In the genomic region with DNA sequence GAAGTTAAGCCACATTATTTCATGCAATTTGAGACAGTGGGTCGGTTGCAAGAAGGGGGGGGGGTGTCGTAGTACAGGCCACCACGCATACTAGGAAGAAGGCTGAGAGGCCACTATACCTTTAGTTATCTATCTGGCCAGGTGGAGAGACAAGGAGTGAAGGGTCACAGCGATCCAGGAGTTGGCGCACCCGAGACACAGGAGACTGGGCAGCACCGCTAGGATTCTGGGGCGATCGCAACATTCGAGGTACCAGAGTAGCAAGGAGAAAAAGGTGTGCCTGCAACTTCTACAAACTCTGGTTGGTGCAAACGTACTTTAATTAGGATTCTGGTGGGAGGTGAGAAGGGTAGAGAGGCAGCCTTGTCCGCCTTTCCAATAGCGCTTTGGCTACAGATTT, we compare ENCODE assay signal across 8 mouse cellular contexts. TPM values are rescaled to one million over a fixed set of nuclear protein-coding genes. Genes with fewer than 3 reads are reported as not detected.
DNase-seq lines count a peak whose midpoint lies in the region; ATAC-seq and TF ChIP-seq lines count a peak whose summit lies in the region.

No protein-coding gene starts in this region.

- DNase-seq in left cerebral cortex, adult 2 months (ENCODE audit: extremely low spot score in 1 of 2, low spot score in 2 of 2) = no peak
- no peak for DNase-seq in left cerebral cortex, postnatal 4 days
- no peak for DNase-seq in left cerebral cortex, postnatal 36 days (ENCODE audit: low spot score in 2 of 2)
- DNase-seq in cerebellum, adult 11-12 months = no peak

- no peaks in the 10 kb centered on the region for H3K36me3 ChIP-seq in hindbrain, embryonic 13.5 days
- no peaks in the 10 kb centered on the region for H3K36me3 ChIP-seq in midbrain, embryonic 15.5 days (replicated peaks)

- H3K9ac ChIP-seq in hindbrain, embryonic 13.5 days = no peak overlapping the region
- H3K9ac ChIP-seq in midbrain, embryonic 15.5 days = no peak overlapping the region

- H3K9me3 ChIP-seq in hindbrain, embryonic 13.5 days = no peaks in the 10 kb centered on the region
- H3K9me3 ChIP-seq in midbrain, embryonic 15.5 days = no peaks in the 10 kb centered on the region

- H3K27ac ChIP-seq in left cerebral cortex, adult 2 months = no peak overlapping the region
- H3K27ac ChIP-seq in brown adipose tissue, adult 24 weeks (replicated peaks; ENCODE audit: low read depth, low read length) = 0 out of 2 replicates have a peak overlapping the region, but pooled peaks have one; percentile 94
- H3K27ac ChIP-seq in hindbrain, embryonic 13.5 days = no peak overlapping the region
- H3K27ac ChIP-seq in midbrain, embryonic 15.5 days = no peak overlapping the region

- ATAC-seq in hindbrain, embryonic 13.5 days (ENCODE audit: low FRiP score) = no peak
- no peak for ATAC-seq in midbrain, embryonic 15.5 days (replicated peaks)
- ATAC-seq in frontal cortex, adult (ENCODE audit: low TSS enrichment) = no peak

- no peak for TF ChIP-seq CTCF in left cerebral cortex, adult 2 months (IDR thresholded peaks at IDR 0.05)

- peaks cover 4% of the 10 kb centered on the region; the same call in 1 of the 2 replicates for H3K4me1 ChIP-seq in brown adipose tissue, adult 24 weeks (ENCODE audit: control insufficient read depth, insufficient read depth, insufficient read length, low read length)
- peaks cover 21% of the 10 kb centered on the region for H3K4me1 ChIP-seq in hindbrain, embryonic 13.5 days (replicated peaks)
- peaks cover 19% of the 10 kb centered on the region for H3K4me1 ChIP-seq in midbrain, embryonic 15.5 days

- H3K4me3 ChIP-seq in left cerebral cortex, adult 2 months = peak overlapping the region; percentile 45; the same call in 1 of the 2 replicates
- peak overlapping the region; percentile 87 for H3K4me3 ChIP-seq in brown adipose tissue, adult 24 weeks (ENCODE audit: insufficient read depth, low read depth, low read length)
- peak overlapping the region; percentile 47 for H3K4me3 ChIP-seq in hindbrain, embryonic 13.5 days
- H3K4me3 ChIP-seq in midbrain, embryonic 15.5 days = peak overlapping the region; percentile 42

- intact Hi-C loops in left cerebral cortex, adult 2 months (cut with DNase I) = no loop called here
- intact Hi-C loops in left cerebral cortex, postnatal 4 days (cut with DNase I) = no loop called here
- intact Hi-C loops in left cerebral cortex, postnatal 36 days (cut with DNase I) = no loop called here

- no peak overlapping the region for H3K4me2 ChIP-seq in hindbrain, embryonic 13.5 days
- peak overlapping the region; percentile 60 for H3K4me2 ChIP-seq in midbrain, embryonic 15.5 days

- 5% methylated on average over 13 of the region's 13 CpGs for WGBS in hindbrain, embryonic 13.5 days
- 8% methylated on average over 13 of the region's 13 CpGs for WGBS in midbrain, embryonic 15.5 days

- peaks cover 86% of the 10 kb centered on the region for H3K27me3 ChIP-seq in hindbrain, embryonic 13.5 days
- peaks cover 57% of the 10 kb centered on the region for H3K27me3 ChIP-seq in midbrain, embryonic 15.5 days (replicated peaks)

RNA-seq across cellular contexts. Expression of gene Zc3hav1, which starts 1.2 kb away (rescaled TPM):
- 1 to 10 TPM; 2.5 to 3.1 TPM for total RNA-seq in left cerebral cortex, adult 2 months (2021)
- 1 to 10 TPM; 2.1 to 2.5 TPM for total RNA-seq in left cerebral cortex, postnatal 4 days (2021)
- polyA plus RNA-seq in brown adipose tissue, adult 24 weeks (2012; ENCODE audit: insufficient read depth, insufficient read length, missing spikeins) = 10.5 and 10.6 TPM in 2 replicates
- 1.2 and 1.4 TPM in 2 replicates for polyA plus RNA-seq in hindbrain, embryonic 13.5 days (2015; fragmentation: Nextera tagmentation; extraction: Ambion mirVana)
- polyA plus RNA-seq in midbrain, embryonic 15.5 days (2015; fragmentation: Nextera tagmentation; extraction: Ambion mirVana) = 1.6 and 1.7 TPM in 2 replicates
- total RNA-seq in left cerebral cortex, postnatal 36 days (2021) = 1 to 10 TPM; 2.1 to 3.3 TPM

RNA-seq across cellular contexts. Expression of gene Ttc26, which starts 28.1 kb away (rescaled TPM):
- total RNA-seq in left cerebral cortex, adult 2 months (2021) = 10 to 100 TPM; 12.4 to 13.1 TPM
- total RNA-seq in left cerebral cortex, postnatal 4 days (2021) = 10 to 100 TPM; 10.1 to 11.5 TPM
- polyA plus RNA-seq in brown adipose tissue, adult 24 weeks (2012; ENCODE audit: insufficient read depth, insufficient read length, missing spikeins) = 1.7 and 2.9 TPM in 2 replicates
- polyA plus RNA-seq in hindbrain, embryonic 13.5 days (2015; fragmentation: Nextera tagmentation; extraction: Ambion mirVana) = 6.7 and 7.3 TPM in 2 replicates
- 7.5 and 7.6 TPM in 2 replicates for polyA plus RNA-seq in midbrain, embryonic 15.5 days (2015; fragmentation: Nextera tagmentation; extraction: Ambion mirVana)
- total RNA-seq in left cerebral cortex, postnatal 36 days (2021) = 10 to 100 TPM in 1 of 2 experiments, 1 to 10 TPM in 1; 6.8 to 12.1 TPM

RNA-seq across cellular contexts. Expression of gene Zc3hav1l, which starts 54.1 kb away (rescaled TPM):
- 1 to 10 TPM; 3.2 to 3.4 TPM for total RNA-seq in left cerebral cortex, adult 2 months (2021)
- 1 to 10 TPM; 8.0 to 9.4 TPM for total RNA-seq in left cerebral cortex, postnatal 4 days (2021)
- 0.28 and 0.63 TPM in 2 replicates for polyA plus RNA-seq in brown adipose tissue, adult 24 weeks (2012; ENCODE audit: insufficient read depth, insufficient read length, missing spikeins)
- 9.1 and 9.9 TPM in 2 replicates for polyA plus RNA-seq in hindbrain, embryonic 13.5 days (2015; fragmentation: Nextera tagmentation; extraction: Ambion mirVana)
- 8.2 and 9.1 TPM in 2 replicates for polyA plus RNA-seq in midbrain, embryonic 15.5 days (2015; fragmentation: Nextera tagmentation; extraction: Ambion mirVana)
- total RNA-seq in left cerebral cortex, postnatal 36 days (2021) = 1 to 10 TPM; 3.2 to 3.9 TPM
